Mouse (Mus musculus): ENCODE measurements at regions not wholly inside any gene's neighbourhood (a gene's known extent, or its start where the extent isn't known, plus 50 kb on each side); places are given as distances from the start of the nearest gene placed in this dataset.

DNA sequence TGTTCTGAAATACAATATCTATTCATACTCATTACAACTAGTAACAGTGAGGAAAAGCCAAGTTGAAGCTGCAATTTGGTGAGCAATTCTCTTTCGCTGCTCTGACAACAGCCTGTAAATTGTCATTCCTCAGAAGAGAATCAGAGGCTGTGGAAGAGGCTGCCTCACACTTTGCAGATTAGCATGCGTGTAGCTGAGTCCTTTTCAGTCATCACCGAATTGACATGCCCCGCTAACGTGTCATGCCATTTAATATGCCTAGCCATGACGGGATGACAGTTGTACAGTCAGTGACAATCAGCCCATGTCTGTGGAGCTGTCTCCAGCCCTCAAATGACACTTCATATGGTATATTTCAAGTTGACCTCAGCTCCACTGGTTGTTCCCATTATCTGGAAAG is 553.4 kb upstream of the Itga1 start:
- TF ChIP-seq EP300 (IDR thresholded peaks at IDR 0.05; ENCODE audit: insufficient read depth, low read depth, low read length) (no peak), POLR2A (IDR thresholded peaks at IDR 0.05; ENCODE audit: insufficient read depth, low read length) (no peak), CTCF (IDR thresholded peaks at IDR 0.05; ENCODE audit: low read depth, low read length) (no peak)

Measured in ES-Bruce4 (cell line).